Mouse (Mus musculus) heart, adult 2 months (tissue): Measurements from ENCODE around the gene Ccdc141. TPM values are rescaled to one million over a fixed set of nuclear protein-coding genes. Genes with fewer than 3 reads are reported as not detected.

Source experiments
- DNase-seq, 2 experiments: peaks; one replicate each; pipeline ENCODE4 v3.0.0; 2021
- H3K27ac ChIP-seq: fragments of 200-600 bp; 2 replicates; pipeline ENCODE4 v1.8.1; 2022
- H3K27me3 ChIP-seq: fragments of 200-500 bp; 2 replicates; pipeline ENCODE4 v1.6.1; 2012; ENCODE audit warnings: mild to moderate bottlenecking, low read length, inconsistent platforms, mixed read lengths; ENCODE audit not compliant: control insufficient read depth, insufficient read depth
- H3K36me3 ChIP-seq: fragments of 200-500 bp; 2 replicates; pipeline ENCODE4 v1.6.1; 2012; ENCODE audit warnings: low read length, inconsistent platforms; ENCODE audit not compliant: control insufficient read depth, insufficient read depth
- H3K4me1 ChIP-seq: fragments of 200-500 bp; 2 replicates; pipeline ENCODE4 v1.6.1; 2011; ENCODE audit warnings: low read length; ENCODE audit not compliant: control insufficient read depth, insufficient read depth
- H3K4me3 ChIP-seq: fragments of 200-600 bp; 2 replicates; pipeline ENCODE4 v1.8.1; 2022
- H3K79me2 ChIP-seq: fragments of 200-500 bp; replicated peaks from 2 replicates; pipeline ENCODE4 v1.6.1; 2012; ENCODE audit warnings: mild to moderate bottlenecking, inconsistent platforms, low read length, moderate library complexity, mixed read lengths; ENCODE audit not compliant: control insufficient read depth, insufficient read depth
- H3K9ac ChIP-seq: fragments of 200-500 bp; 2 replicates; pipeline ENCODE4 v1.6.1; 2012; ENCODE audit warnings: low read depth, mild to moderate bottlenecking, control low read depth, inconsistent platforms, low read length, mixed read lengths
- CTCF ChIP-seq: fragments of 200-600 bp; IDR thresholded peaks from 2 replicates; pipeline ENCODE4 v1.8.1; 2022; ENCODE audit warnings: antibody characterized with exemption, mild to moderate bottlenecking, moderate library complexity
- EP300 ChIP-seq: fragments of 200-500 bp; IDR thresholded peaks from 2 replicates; pipeline ENCODE4 v1.6.1; 2011; ENCODE audit warnings: low read depth, low read length, control low read depth; ENCODE audit not compliant: insufficient read depth
- POLR2A ChIP-seq: fragments of 200-500 bp; IDR thresholded peaks from 2 replicates; pipeline ENCODE4 v1.6.1; 2011; ENCODE audit warnings: mild to moderate bottlenecking, low read depth, low read length, control low read depth; ENCODE audit not compliant: insufficient read depth
- WGBS: fragments of 180-500 bp; shearing (Covaris S2); methylation state at CpG from one replicate; pipeline ENCODE4 v1.1.7; 2018; 5-methylcytosine and 5-hydroxymethylcytosine counted together
- intact Hi-C: fragments of 180-260 bp; cut with DNase I; formaldehyde crosslinking; loops from one replicate; pipeline ENCODE4 v1.15.1; 2025
- polyA plus RNA-seq: library from polyadenylated mRNA; depleted of rRNA; stranded (reverse); fragments of >200 nt; gene quantifications from 2 replicates; pipeline ENCODE4 v1.2.3, GENCODE M21; 2012
- total RNA-seq, 2 experiments: library from RNA; stranded (reverse); gene quantifications; 2 replicates each; pipeline ENCODE4 v1.2.3; 2021

Gene Ccdc141
- total and polyA plus RNA-seq, 3 experiments, result 35.6 to 189 (median 182) TPM

DNA sequence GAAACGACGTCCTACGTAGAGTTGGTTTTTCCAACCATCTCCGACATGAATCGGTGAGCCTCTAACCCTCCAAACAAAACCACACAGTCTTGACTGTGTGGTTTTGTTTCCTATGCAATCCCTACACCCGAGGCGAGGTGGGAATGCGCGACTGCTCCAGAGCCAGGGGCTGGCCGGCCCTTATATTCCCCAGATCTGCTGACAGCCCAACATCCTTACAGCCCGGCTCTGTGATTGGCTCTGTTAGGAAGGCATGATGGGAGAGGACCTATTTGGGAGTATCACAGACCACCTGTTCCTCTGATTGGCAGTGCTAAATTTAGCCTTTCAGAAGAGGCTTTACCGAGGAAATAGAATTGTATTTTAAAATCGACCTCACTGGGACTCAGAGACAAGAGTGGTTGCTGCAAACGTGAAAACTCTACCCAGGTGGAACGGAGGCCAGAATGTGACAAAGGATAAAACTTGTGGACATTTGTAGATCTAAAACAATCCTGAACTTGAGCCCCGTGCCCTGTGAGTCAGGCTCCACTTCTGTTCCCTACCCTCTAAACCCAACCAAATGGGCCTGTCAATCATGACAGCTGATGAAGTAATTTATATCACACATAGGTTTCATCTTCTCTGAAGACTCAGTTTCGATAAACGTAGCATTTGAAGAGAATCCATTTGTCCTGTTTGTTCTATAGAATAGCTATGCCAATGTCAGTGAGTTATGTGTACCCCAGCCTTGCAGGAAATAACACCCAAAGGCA is 187.9 kb downstream of the Ccdc141 start, which contains the start of gene Ttn:
Gene Ttn, minus strand, starts transcription at position 157 of the 755 bp plus-strand sequence.
- H3K9ac ChIP-seq, result peak within 1 kb of the TSS; percentile 95
- no peaks in the 10 kb centered on the region for H3K27me3 ChIP-seq
- peak within 1 kb of the TSS; percentile 94 for H3K27ac ChIP-seq
- peak within 1 kb of the TSS; percentile 57 for H3K4me3 ChIP-seq
- H3K79me2 ChIP-seq, result no peaks in the 10 kb centered on the region
- WGBS, result 49% methylated on average over 18 of the region's 18 CpGs
- TF ChIP-seq EP300, result peak; percentile 78
- no peak for TF ChIP-seq CTCF
- TF ChIP-seq POLR2A, result peak; percentile 95
- peak; percentile 71 to 80 for DNase-seq
- H3K36me3 ChIP-seq, result peaks cover 9% of the 10 kb centered on the region
- no peaks in the 10 kb centered on the region for H3K4me1 ChIP-seq
- intact Hi-C loops, result loop anchor here (5.0 kb wide), 1 partner anchor 50 kb away; no protein-coding TSS in a partner anchor

DNA sequence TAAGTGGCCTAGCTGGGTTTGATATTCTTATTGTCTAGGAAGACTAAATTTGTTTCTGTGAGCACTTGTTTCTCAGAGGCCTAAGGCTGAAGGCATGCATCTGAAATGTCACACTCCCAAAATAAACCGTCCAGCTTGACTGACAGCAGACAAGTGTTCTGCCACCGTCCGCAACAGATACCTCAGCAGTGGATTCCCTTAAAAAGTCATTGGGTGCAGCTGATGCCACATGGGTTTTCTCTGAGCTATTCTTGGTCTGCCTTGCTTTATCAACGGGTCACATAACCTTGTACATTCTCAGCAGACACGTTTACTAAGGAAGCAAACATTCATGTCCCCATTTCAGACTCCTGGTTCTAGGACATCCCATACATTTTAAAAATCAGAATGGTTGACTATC is 188.7 kb downstream of the Ccdc141 start:
- Histone ChIP-seq H3K36me3 (peaks cover 16% of the 10 kb centered on the region), H3K4me1 (peaks cover 1% of the 10 kb centered on the region; the same call in 1 of the 2 replicates), H3K79me2 (no peaks in the 10 kb centered on the region), H3K27me3 (no peaks in the 10 kb centered on the region), H3K9ac (no peak overlapping the region), H3K27ac (peak overlapping the region; percentile 94), H3K4me3 (peak overlapping the region; percentile 57)
- DNase-seq, result peak; percentile 21 to 67
- intact Hi-C loops, result loop anchor here (5.0 kb wide), 1 partner anchor 51 kb away; no protein-coding TSS in a partner anchor
- 44% methylated on average over 5 of the region's 5 CpGs for WGBS
- no peak for TF ChIP-seq CTCF
- peak; percentile 78; the same call in 1 of the 2 replicates for TF ChIP-seq POLR2A
- peak; percentile 94 for TF ChIP-seq EP300

DNA sequence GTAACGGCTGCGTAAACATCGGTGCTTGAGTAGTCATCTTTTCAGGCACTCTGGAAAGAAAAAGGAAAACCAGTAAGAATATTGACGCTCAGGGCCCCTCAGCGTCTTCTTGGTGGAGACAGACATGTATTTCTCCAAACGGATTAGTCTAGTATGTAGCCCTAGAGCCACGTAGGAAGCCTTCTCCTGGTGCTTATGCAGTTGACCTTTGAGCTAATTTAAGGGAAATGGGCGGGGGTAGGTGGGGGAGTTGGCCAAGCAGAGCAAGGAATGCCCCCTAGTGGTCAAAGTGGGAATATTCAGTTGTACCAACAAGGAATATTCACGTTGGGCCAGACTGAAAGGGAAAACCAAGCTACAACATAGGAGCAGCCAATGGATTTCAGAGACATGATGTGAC is 190.3 kb downstream of the Ccdc141 start:
- Histone ChIP-seq H3K36me3 (peaks cover 25% of the 10 kb centered on the region), H3K9ac (peak overlapping the region; percentile 88), H3K27me3 (no peaks in the 10 kb centered on the region), H3K79me2 (peaks cover 2% of the 10 kb centered on the region; the same call in 1 of the 2 replicates), H3K4me3 (peak overlapping the region; percentile 57), H3K27ac (peak overlapping the region; percentile 94), H3K4me1 (peaks cover 3% of the 10 kb centered on the region)
- 39% methylated on average over 9 of the region's 9 CpGs for WGBS
- intact Hi-C loops, result loop anchor here (5.0 kb wide), 1 partner anchor 52 kb away; no protein-coding TSS in a partner anchor
- peak; percentile 81 for TF ChIP-seq EP300
- no peak; the same call in 1 of the 2 replicates for TF ChIP-seq POLR2A
- TF ChIP-seq CTCF, result peak; percentile 84
- DNase-seq, result peak; percentile 24 to 43

DNA sequence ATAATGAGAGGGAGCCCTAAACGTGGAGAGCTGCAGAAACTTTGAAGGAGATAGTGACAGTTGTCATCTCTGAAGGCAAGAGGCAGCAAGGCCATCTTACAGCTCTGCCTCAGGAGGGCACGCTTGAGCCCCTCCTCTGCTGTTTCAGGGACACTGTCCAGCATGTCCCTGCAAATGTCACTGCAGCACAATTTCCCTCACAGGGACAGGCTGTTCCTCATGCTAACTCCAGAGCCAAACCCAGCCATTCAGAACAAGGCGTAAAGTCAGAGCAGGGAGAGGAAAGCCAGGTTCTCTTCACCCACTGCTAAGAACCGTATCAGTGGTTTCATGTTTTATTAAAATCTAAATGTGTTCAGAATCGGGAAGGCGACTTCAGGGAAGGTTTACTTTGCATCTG is 192.8 kb downstream of the Ccdc141 start:
- peaks cover 3% of the 10 kb centered on the region for H3K4me1 ChIP-seq
- intact Hi-C loops, result no loop called here
- H3K27ac ChIP-seq, result peak overlapping the region; percentile 38
- TF ChIP-seq POLR2A, result peak; percentile 75
- 0 out of 2 replicates have a peak, but pooled peaks have one; percentile 8 for TF ChIP-seq CTCF
- TF ChIP-seq EP300, result peak; percentile 92
- WGBS, result 54% methylated on average over 6 of the region's 6 CpGs
- peak in 1 of 2 experiments; percentile 23 for DNase-seq
- H3K27me3 ChIP-seq, result no peaks in the 10 kb centered on the region
- peak overlapping the region; percentile 3; the same call in 1 of the 2 replicates for H3K4me3 ChIP-seq
- peak overlapping the region; percentile 46 for H3K9ac ChIP-seq
- peaks cover 28% of the 10 kb centered on the region for H3K36me3 ChIP-seq
- peaks cover 2% of the 10 kb centered on the region; the same call in 1 of the 2 replicates for H3K79me2 ChIP-seq

DNA sequence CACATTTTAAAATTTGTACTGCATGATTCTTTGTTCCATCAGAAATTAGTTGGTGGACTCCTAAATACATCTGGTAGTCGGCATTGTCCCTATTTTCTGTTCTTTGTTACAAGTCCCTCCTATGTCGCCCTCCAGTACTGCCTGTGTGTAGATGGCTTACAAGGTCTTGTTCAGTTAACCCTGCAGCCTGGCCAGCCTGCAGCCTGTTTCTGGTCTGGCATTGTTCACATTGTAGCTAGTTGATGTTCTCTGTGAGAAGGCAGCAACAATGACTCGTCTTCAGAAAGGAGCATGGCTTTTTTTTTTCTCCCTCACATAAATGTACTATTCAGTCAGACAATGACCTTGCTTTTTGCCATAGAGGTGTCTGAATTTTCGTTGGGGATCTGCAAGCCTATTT is 198.4 kb downstream of the Ccdc141 start:
- 50% methylated on average over 4 of the region's 4 CpGs for whole genome bisulfite sequencing
- no peaks in the 10 kb centered on the region for H3K27me3 ChIP-seq
- intact Hi-C loops, result no loop called here
- DNase-seq, result no peak
- 0 out of 2 replicates have a peak overlapping the region, but pooled peaks have one; percentile 44 for H3K9ac ChIP-seq
- H3K27ac ChIP-seq, result no peak overlapping the region; the same call in 1 of the 2 replicates
- H3K4me3 ChIP-seq, result 0 out of 2 replicates have a peak overlapping the region, but pooled peaks have one; percentile 22
- TF ChIP-seq CTCF, result no peak
- no peak for TF ChIP-seq EP300
- no peak for TF ChIP-seq POLR2A
- peaks cover 2% of the 10 kb centered on the region; the same call in 1 of the 2 replicates for H3K79me2 ChIP-seq
- peaks cover 49% of the 10 kb centered on the region for H3K36me3 ChIP-seq
- peaks cover 3% of the 10 kb centered on the region for H3K4me1 ChIP-seq
